Mouse (Mus musculus) liver, embryonic 14.5 days (tissue): ENCODE results near the gene Baiap3.

Experiments
- CTCF ChIP-seq: IDR thresholded peaks from 2 replicates; pipeline ENCODE4 v1.5.1; 2016; ENCODE audit warnings: antibody characterized with exemption, low read depth, control low read depth
- EP300 ChIP-seq: IDR thresholded peaks from 2 replicates; pipeline ENCODE4 v1.6.1; 2016; ENCODE audit warnings: antibody characterized with exemption, low read depth

DNA sequence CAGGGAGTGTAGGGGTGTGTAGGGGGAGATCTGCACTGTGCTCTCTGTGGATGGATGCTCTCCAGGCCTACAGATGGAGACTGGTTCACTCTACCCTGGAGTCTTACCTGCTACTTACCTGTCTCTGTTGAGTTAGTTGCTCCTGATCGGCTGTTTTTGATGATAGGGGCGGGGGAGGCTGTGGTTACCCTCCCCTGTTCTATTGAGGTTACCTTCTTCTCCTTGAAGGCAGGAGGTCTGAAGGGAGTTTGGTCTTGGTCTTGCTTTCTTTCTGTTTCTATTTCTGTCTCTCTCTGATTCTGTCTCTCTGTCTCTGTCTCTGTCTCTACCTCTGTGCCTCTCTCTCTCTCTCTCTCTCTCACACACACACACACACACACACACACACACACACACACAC lies 1.1 kb downstream of the Baiap3 start:
- no peak for TF ChIP-seq EP300
- TF ChIP-seq CTCF: no peak
